Mouse (Mus musculus) cerebellum, postnatal 36 days (tissue): Measurements from ENCODE around the gene Gm1113.
A peak's percentile ranks its signal among the peaks of the same experiment; 100 is the strongest.

Experiments used
- DNase-seq, 2 experiments: peaks; one replicate each; pipeline ENCODE4 v3.0.0; 2021 to 2022; ENCODE audit warnings: mixed read lengths in 2 of 2

The Gm1113 gene

DNA sequence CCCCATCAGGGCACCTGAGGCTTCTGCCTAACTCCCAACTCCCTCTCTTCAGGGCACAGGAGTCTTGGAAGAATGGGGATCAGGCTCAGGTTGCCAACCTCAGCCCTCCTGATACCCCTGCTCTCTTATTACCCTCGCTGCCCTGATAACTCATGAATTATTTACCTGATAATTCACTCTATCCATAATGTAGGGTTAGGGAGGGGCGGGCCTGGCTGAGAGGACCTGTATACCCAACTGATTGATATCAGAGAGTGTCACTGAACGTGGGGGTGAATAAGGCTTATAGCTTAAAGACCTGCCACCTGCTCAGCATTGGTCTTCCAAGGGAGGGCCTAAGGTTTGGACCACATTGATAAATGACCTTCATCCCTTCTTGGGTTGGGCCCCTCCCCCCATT is at the start of gene Gm1113:
Gene Gm1113, minus strand, starts transcription at position 101 of the 400 bp plus-strand sequence.
- DNase-seq = no peak

- no peak for DNase-seq
Measured at GRCm38 (mm10) chr9:35564536-35565240, 46.6 kb upstream of the Gm1113 start.

DNA sequence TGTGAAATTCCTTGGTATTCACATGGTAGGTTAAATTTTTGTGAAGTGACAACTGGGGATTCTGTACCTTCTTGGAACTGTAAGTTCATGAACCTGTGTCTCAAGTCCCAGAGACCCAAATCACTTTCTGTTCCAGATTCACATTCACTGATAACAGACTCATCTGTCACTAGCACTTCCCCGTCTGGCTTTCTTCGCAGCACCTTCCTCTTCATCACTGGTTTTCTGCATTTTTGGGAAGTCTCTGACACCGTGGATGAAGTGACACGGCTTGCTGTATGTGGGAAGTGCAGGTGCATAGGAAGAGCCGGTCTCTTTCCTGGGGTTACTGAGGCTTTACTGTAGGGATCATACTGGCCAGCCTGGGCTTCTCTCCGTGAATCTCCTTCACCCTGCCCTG is 43.5 kb upstream of the Gm1113 start:
- DNase-seq = no peak

DNA sequence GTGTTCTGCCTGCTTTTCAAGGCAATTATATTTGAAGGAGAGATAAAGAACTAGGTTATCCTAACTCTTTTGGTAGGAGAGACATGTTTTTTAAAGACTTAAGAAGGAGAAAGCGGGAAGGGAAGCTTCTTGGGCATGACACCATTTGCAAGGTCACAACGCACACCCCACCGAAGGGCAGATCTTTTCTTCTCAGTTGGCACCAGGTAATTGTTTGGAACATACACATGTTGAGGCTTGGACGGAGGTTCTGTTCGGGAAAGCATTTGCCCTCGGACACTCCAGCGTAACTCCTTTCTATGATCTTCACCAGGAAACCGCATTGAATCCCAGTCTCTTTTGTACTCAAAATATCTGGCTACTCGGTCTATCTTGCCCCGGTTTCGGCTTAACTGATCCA is 43.0 kb upstream of the Gm1113 start:
- no peak for DNase-seq

- DNase-seq = peak; percentile 79 to 83
Measured at GRCm38 (mm10) chr9:35559009-35559890, 41.2 kb upstream of the Gm1113 start.

GRCm38 (mm10) chr9:35558257-35559008 is 40.4 kb upstream of the Gm1113 start, which contains the start of the genes Ddx25 and Pus3:
TSS of gene Ddx25 (minus strand) at chr9:35558528.
TSS of gene Pus3 (plus strand) at chr9:35558595.
- peak; percentile 84 to 86 for DNase-seq

DNA sequence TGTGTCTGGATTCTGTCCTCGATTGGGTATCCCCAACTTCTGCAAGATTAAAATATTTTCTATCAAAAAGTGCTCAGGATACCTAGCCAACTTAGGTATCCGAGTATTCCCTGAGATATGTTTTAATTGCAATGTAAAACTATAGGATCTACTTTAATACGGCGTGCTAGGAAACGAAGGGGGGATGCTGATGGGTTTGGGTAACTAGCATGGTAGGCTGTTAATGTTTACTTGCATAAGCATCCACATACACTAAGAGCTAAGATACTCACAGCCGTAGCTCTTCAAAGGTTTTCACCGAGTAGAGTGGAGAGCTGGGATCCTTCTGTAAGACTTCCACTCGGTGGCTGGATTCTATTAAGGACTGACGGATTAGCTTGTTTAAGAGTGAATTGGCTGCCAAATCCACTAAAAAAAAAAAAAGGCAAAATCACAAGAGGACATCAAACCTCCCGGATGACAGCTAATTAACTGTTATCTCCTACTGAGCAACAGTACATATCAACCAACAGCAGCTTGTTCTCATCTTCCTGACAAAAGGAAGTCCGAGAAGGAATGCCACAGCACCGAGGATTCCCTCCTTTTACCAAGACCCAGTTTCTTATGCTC is 38.5 kb upstream of the Gm1113 start:
- DNase-seq = no peak

- DNase-seq = no peak
Measured at GRCm38 (mm10) chr9:35548455-35548854, 30.4 kb upstream of the Gm1113 start.

GRCm38 (mm10) chr9:35546745-35547144 is 28.7 kb upstream of the Gm1113 start:
- DNase-seq = no peak

DNA sequence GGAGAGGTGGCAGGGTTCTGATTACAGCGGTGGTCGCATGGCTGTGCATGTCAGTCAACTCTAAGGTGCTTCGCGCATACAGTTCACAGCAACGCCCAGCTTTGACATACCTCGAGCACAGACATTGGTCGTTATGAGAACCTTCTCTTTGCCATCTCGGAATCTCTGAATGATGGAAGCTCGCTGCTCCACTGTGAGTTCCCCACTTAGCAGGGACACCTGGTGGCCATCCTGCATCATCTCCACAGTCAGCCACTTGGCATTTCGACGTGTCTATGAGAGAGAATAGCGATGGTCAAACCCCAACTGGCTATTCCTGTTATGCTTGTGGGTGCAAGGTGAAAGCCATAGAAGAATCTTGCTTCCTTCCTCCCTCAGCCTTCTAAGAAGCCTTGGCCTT is 27.6 kb upstream of the Gm1113 start:
- no peak for DNase-seq

- no peak for DNase-seq
Measured at GRCm38 (mm10) chr9:35544666-35545065, 26.6 kb upstream of the Gm1113 start.

DNA sequence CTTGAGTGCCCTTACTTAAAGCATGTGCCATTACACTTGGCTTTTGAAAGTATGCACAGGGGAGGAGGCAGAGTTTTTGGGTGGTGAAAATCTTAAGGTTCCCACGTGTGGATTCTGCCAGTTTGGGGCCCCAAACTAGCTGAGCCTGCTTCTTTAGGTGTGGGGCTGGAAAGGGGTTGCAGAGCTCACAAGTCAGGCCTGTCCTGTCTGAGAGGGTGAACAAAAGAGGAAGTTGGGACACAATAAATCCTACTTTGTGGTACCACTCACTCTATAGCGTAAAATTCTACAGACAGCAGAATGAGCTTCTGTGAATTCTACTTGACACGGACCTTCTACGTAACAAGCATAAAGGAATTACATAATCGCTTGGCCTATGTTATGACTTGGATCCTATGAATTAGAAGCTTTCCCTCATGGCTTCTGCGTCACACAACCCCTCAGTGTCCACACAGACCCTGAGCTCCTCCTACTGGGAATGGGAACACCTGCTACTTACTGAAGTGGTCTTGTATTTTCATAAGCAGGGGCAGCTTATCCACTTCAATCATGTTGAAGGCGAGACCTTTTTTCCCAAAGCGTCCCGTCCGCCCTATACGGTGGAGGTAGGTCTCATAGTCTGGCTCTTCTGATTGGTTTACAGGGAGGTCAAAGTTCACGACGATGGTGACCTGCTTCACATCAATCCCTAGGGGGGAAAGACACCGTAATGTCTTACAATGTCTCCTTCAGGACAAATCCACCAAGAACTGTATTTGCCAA is 25.2 kb upstream of the Gm1113 start:
- no peak for DNase-seq

GRCm38 (mm10) chr9:35541941-35542340 is 23.9 kb upstream of the Gm1113 start:
- no peak for DNase-seq

DNA sequence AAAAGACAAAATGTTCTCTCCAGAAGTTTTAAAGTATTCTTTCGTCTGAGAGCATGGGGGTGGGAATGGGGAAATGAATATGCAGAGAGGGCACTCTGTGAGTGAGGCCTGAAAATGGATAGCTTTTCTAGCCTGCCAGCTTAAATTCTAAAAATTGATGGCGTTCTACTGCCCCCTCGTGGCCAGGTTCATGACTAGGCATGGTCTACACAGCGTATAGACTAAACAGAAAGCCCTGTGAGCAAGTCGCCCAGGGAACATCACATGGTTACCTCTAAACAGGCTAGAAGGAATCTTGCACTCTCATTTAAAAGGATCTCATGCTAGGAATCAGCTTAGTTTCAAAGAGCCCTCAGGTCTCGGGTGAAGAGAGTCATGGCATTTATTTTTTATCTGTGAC is 23.4 kb upstream of the Gm1113 start:
- DNase-seq = peak; percentile 80 to 86

- DNase-seq = no peak
Measured at GRCm38 (mm10) chr9:35541024-35541423, 23.0 kb upstream of the Gm1113 start.

DNA sequence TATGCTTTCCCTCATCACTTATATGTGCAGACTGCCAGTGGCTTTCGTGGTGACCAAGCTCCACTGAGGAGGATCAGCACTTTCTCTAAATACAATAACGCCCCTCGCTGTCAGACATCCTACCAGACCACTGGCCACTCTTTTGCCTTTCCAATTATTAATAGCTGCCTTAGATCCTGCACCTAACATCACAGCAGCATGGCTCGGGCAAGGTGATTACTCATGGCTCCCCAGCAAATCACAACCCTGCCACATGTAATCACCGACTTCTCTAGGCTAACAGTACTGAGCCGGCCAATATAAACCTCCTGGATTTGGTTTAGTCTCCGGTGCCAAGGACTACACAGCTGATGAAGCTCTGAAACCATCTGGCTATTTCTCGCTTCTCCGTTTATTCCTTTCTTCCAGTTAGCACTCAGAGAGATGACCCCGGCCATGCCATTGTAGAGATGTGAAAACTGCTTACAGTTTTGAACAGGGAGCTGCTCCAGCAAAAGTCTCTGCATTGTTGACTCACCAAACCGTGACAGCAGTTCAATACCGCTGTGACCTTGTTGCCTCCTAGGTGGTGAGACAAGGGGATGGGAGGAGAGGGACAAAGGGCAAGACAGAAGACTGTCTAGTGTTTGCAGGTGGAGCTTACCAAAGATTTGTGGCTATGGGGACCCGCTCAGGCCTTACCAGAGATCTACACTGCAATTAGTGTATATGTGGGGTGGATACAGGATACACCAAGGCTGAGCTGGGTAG is 21.1 kb upstream of the Gm1113 start:
- no peak for DNase-seq

GRCm38 (mm10) chr9:35535876-35536275 is 17.8 kb upstream of the Gm1113 start:
- no peak for DNase-seq

DNA sequence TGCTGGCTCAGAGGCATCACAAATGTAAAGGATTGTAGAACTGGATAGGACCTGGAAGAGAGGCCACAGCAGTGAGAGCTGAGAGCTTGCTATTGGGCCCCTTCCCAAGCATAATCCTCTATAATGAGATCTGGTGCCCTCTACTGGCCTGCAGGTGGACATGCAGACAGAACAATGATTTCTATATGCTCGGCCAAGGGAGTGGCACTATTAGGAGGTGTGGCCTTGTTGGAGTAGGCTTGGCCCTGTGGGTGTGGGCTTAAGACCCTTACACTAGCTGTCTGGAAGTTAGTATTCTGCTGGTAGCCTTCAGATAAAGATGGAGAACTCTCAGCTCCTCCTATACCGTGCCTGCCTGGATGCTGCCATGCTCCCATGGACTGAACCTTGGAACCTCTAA is 17.0 kb upstream of the Gm1113 start:
- DNase-seq = peak; percentile 36 to 63

GRCm38 (mm10) chr9:35533266-35533665 is 15.2 kb upstream of the Gm1113 start:
- DNase-seq = no peak

DNA sequence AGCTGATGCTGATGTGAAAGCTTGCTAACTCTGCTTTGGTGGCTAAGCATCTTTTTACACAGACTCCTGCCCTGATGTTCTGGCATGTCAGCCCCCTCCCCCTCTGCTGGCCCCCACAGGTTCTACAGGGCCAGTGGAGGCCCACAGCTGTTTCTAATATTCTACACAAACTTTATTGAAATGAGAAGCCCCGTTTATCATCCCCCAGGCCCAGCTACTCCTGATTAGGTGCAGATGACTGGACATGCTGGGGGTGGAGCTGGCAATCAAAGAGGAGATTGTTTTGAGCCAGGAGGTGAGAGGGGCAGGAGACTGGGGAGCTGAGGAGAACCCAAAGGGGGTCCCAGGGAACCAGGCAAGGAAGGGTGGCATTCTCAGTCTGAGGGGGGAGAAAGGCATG is 11.7 kb upstream of the Gm1113 start:
- no peak for DNase-seq

DNA sequence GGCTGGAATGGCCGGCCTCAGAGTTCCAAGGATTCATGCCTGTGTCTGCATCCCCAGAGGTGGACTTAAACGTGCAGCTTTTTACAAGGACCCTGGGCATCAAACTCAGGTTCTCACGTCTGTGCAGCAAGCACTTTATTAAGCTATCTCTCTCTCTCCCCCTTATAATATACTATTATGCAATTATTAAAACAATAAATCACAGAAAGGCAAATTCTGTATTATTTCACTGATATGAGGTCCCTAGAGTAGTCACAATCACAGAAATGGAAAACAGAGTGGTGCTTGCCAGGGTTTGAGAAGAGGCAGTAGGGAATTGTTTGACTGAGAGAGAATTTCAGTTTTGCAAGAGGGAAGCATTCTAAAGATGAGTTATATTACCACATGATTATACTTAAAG is 11.1 kb upstream of the Gm1113 start:
- DNase-seq = no peak
